Mouse (Mus musculus) myocyte (in vitro differentiated cells): ENCODE results near the gene Pqbp1.

ENCODE experiments used
- CEBPB ChIP-seq: IDR thresholded peaks from 2 replicates; pipeline ENCODE4 v1.6.1; 2011; ENCODE audit warnings: mild to moderate bottlenecking, moderate library complexity; ENCODE audit not compliant: poor library complexity, insufficient read depth, severe bottlenecking
- E2F4 ChIP-seq: IDR thresholded peaks from one replicate; pipeline ENCODE4 v1.6.1; 2011; ENCODE audit warnings: mild to moderate bottlenecking, control low read depth, moderate library complexity; ENCODE audit not compliant: insufficient read depth
- MAX ChIP-seq: IDR thresholded peaks from one replicate; pipeline ENCODE4 v1.6.1; 2011; ENCODE audit warnings: low read depth, mild to moderate bottlenecking, control low read depth
- MYOD1 ChIP-seq, 3 experiments: IDR thresholded peaks; one replicate each; pipeline ENCODE4 v1.6.1; 2011; ENCODE audit warnings: control low read depth in 2 of 3, low read depth in 2 of 3, mild to moderate bottlenecking in 2 of 3, moderate library complexity in 1 of 3; ENCODE audit not compliant: insufficient read length in 2 of 3, control insufficient read depth in 1 of 3
- MYOG ChIP-seq, 3 experiments: IDR thresholded peaks; one replicate each; pipeline ENCODE4 v1.6.1; 2011; ENCODE audit warnings: control low read depth in 2 of 3, low read depth in 2 of 3, mild to moderate bottlenecking in 2 of 3; ENCODE audit not compliant: insufficient read length in 2 of 3, control insufficient read depth in 1 of 3, insufficient read depth in 1 of 3
- POLR2A ChIP-seq: IDR thresholded peaks from one replicate; pipeline ENCODE4 v1.6.1; 2011; ENCODE audit warnings: low read depth, mild to moderate bottlenecking, control low read depth, moderate library complexity; ENCODE audit not compliant: insufficient read length
- POLR2AphosphoS2 ChIP-seq: IDR thresholded peaks from one replicate; pipeline ENCODE4 v1.6.1; 2011; ENCODE audit warnings: low read depth, control low read depth; ENCODE audit not compliant: insufficient read length
- REST ChIP-seq: IDR thresholded peaks from one replicate; pipeline ENCODE4 v1.6.1; 2011; ENCODE audit warnings: mild to moderate bottlenecking, control low read depth, moderate library complexity; ENCODE audit not compliant: insufficient read depth, insufficient read length
- SRF ChIP-seq: IDR thresholded peaks from one replicate; pipeline ENCODE4 v1.6.1; 2011; ENCODE audit warnings: low read depth; ENCODE audit not compliant: control insufficient read depth, insufficient read length
- TCF12 ChIP-seq: IDR thresholded peaks from one replicate; pipeline ENCODE4 v1.6.1; 2011; ENCODE audit warnings: mild to moderate bottlenecking, control low read depth; ENCODE audit not compliant: poor library complexity, insufficient read depth, severe bottlenecking
- TCF3 ChIP-seq: IDR thresholded peaks from one replicate; pipeline ENCODE4 v1.6.1; 2011; ENCODE audit warnings: low read depth, control low read depth; ENCODE audit not compliant: insufficient read length
- USF1 ChIP-seq: IDR thresholded peaks from one replicate; pipeline ENCODE4 v1.6.1; 2011; ENCODE audit warnings: low read depth, mild to moderate bottlenecking, control low read depth, moderate library complexity

DNA sequence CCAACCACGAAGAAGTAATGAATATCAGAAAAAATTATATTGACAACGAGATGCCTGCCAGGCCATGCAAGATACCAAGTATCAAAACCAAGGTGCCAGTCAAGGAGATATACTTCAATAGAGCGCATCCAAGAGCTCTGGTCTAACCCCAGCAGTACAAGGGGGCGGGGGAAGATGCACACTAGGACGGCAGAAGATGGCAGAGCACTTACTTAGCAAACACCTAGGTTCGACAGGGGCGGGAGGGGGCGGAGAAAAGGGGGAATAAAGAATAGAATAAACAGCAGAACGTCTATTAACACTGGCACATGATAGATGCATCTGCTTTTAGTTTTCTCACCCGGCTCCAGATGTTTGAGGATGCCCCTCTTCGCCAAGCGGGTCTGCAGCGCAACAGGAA is 858 bp downstream of the Pqbp1 start:
- no peak for TF ChIP-seq MYOD1 (IDR thresholded peaks at IDR 0.05; ENCODE audit: control insufficient read depth in 1 of 3, insufficient read length in 2 of 3, low read depth in 2 of 3)
- no peak for TF ChIP-seq USF1
- no peak for TF ChIP-seq MAX
- no peak for TF ChIP-seq POLR2A
- no peak for TF ChIP-seq TCF12
- TF ChIP-seq E2F4: no peak
- TF ChIP-seq MYOG (IDR thresholded peaks at IDR 0.05; ENCODE audit: control insufficient read depth in 1 of 3, insufficient read depth in 1 of 3, insufficient read length in 2 of 3, low read depth in 2 of 3): no peak
- no peak for TF ChIP-seq REST
- no peak for TF ChIP-seq TCF3
- no peak for TF ChIP-seq POLR2AphosphoS2
- TF ChIP-seq SRF: no peak
- TF ChIP-seq CEBPB: no peak
